Mouse (Mus musculus) gonadal fat pad, adult 2 months (tissue): ENCODE results near the gene Iffo1. TPM values are rescaled to one million over a fixed set of nuclear protein-coding genes. Genes with fewer than 3 reads are reported as not detected.

ENCODE experiments used
- DNase-seq: peaks from one replicate; pipeline ENCODE4 v3.0.0-alpha.2; 2012; ENCODE audit warnings: low read depth
- polyA plus RNA-seq: library from polyadenylated mRNA; depleted of rRNA; stranded (reverse); fragments of >200 nt; gene quantifications from 2 replicates; pipeline ENCODE4 v1.2.3, GENCODE M21; 2012

Gene Iffo1
- polyA plus RNA-seq, 1 experiment = 20.9 TPM

DNA sequence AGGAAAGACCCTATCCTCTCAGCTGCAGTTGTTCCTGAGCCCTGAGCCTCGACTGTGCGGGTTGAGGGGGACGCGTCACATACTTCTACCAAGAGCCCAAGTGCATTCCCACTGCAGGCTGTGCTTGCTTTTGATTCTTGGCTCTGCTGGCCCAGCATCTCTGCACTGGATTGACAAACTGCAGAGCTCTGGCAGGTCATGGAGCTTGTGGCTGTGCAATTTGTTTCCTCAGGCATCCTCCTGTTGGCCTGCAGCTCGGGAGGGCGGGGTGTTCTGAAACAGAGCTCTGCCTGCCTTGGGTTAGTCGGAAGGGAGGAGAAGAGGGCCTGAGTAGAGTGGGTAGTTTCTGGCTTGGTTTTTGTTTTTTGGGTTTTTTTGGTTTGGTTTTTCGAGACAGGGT is 2.6 kb upstream of the Iffo1 start:
- DNase-seq = no peak

DNA sequence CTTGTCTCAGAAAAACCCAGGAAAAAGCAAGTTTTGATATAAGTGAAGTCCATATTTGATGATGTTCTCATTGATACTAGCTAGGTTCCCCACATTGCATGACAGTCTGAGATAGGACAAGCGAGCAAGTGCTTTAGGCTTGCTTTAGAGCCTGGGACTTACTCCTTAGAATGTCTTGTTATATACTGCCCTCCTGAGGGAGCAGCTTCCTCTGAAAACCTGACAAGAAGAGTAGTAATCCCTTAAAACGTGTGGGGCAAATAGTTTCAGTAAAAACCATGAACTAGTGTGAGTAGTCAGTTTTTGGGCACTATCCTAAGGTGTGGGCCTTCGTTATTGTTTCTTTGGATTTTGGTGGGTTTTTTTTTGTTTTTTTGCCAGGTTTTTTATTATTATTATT is 1.9 kb upstream of the Iffo1 start:
- DNase-seq = no peak

DNA sequence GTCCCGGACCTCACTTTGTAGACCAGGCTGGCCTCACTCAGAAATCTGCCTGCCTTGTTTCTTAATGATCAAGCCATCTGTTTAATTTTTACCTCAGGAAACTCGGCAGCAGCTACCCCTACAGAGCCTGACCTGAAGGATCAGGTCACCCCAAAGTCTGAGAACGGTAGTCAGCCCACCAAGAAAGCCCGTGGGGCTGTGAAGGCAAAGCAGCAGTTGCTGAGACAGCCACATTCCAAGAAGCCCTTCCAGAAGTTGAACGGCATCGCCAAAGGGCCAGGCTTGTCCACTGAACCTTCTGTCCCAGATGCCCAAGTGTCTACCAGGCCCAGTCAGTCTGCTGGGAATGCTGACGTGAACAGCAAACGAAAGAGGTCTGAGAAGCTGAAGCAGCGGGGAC is 1.1 kb upstream of the Iffo1 start:
- no peak for DNase-seq

DNA sequence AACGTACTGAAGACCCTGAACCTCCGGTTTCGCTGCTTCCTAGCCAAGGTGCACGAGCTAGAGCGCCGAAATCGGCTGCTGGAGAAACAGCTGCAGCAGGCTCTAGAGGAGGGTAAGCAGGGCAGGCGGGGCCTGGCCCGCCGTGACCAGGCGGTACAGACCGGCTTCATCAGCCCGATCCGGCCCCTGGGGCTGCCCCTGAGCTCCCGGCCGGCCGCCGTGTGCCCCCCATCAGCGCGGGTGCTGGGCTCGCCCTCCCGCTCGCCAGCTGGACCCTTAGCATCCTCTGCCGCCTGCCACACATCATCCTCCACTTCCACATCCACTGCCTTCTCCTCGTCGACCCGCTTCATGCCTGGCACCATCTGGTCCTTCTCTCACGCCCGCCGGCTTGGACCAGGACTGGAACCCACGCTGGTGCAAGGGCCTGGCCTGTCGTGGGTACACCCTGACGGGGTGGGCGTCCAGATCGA is 474 bp downstream of the Iffo1 start:
- no peak for DNase-seq

DNA sequence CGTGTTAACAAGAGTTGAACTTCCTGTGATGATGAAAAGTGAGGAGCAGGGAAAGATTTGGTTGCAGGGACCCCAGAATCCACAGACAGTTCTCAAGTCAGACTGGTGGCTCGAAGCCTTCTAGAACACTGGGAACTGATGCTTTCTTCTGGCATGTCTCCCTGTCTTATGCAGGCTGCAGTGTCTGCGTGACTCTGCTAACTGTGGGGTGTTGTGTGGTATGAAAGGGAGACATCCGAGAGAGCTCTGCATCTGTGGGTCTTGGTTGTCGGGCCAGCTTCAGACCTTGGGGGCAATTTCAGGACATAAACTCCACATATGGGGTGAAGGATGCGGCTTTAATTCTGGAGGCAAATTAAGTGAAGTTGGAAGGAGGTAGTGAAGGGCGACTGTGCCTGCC is 1.1 kb downstream of the Iffo1 start:
- DNase-seq = no peak

DNA sequence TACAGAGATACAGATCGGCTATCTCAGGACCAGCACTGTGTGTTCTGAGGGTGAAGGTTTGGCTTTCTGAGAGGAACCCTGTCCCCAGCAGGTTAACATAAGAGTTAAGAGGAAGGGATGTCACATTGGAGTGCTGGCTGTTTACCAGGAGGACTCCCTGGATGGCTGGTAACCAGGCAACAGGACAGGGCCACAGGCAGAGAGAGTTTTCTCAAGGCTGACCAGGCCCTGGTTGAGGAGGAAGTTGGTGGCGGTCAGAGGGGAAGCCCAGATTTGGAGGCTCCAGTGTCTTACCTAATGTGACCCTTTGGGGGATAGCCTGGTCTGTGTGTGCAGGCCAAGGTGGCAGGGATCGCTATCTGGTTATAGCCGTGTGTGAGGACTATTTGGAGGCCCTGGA is 1.8 kb downstream of the Iffo1 start:
- DNase-seq = no peak

DNA sequence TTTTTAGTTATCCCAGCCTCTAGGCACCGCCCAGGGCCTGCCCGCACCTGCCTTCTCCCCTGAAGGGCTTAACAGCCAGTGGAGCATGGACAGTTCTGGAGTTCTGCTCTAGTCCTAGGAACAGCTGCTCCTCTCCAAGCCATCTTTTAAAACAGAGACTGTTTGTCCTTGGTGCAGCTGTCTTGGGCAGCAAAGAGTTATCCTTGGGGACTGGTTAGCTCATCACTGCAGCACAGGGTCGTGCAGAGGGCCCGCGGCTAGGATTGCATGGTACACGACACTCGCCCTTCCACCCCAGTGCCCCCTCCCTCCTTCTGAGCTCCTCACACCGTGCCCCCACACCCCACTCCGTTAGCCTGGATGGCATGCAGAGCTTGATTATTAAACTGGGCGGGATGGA is 2.3 kb downstream of the Iffo1 start:
- no peak for DNase-seq

DNA sequence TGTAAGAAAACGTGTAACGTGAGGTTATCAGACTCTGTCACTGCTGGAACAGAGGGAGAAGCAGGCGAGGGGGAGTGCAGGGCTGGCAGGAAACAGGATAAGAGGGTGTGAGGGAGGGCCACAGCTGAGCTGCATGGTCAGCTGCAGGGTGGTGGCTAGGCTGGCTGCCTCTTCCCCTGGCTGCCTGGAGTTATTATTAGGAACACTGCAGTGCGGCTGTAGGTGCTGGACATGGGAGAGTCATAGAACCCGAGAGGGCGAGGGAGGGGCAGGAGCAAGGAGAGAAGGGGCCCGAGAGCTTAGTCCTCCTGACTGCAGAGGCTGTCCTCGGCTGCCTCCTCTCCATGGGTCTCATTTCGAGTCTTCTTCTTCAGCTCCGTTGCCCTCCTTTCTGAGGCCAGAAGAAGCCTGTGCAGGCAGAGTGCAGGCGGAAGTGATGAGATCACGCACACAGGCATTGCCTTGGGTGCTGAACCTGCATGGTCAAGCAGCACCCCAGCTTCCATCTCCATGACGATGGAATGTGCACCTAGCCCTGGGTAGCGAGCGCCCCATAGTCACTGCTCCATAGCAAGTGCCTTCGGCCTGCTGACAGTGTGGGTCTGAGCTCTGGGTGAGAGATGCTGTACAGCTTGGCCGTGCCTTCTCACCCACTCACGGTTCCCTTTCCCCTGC is 3.3 kb downstream of the Iffo1 start:
- DNase-seq = no peak

DNA sequence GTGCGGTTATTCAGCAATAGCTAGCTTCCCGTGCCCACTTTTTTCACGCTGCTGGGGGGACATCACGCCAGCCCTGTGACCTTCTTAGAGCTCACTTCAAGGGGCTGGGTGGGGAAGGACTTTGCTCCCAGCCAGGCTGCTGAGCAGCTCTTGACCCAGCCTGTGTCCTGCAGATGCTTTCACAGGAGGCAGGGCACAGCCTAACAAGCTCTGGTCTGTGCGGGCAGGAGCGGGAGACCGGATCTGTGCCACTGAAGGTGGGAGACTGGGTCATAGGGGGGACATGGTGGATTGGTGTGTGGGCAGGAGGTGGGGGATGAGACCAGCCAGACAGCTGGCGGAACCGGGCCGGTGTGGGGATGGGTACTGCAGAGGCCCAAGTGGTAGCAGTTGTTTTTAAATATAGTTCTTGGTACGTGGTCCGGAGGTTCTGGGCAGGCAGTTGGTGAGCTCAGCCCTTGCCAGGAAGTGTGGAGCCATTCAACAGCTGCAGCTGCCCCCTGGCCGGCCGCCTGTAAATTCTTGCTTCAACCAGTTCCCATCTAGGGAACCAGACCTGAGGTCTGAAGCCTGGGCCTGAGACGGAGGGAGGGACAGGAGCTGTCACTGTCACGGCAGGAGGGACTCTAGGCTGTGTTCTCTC is 4.0 kb downstream of the Iffo1 start:
- DNase-seq = no peak

DNA sequence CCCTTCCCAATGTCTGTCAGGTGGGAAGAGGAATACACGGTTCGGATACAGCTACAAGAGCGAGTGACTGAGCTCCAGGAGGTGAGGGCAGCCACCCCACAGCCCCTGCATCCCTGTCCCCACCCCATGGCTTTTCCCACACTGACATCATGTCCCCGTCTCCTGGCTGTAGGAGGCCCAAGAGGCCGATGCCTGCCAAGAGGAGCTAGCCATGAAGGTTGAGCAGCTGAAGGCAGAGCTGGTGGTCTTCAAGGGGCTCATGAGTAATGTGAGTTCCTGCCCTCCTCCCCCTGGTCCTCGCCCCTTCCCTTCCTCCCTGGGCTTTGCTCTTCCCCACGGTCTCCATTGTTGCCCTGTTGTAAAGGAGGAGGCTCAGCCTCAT is 4.5 kb downstream of the Iffo1 start:
- DNase-seq = no peak

DNA sequence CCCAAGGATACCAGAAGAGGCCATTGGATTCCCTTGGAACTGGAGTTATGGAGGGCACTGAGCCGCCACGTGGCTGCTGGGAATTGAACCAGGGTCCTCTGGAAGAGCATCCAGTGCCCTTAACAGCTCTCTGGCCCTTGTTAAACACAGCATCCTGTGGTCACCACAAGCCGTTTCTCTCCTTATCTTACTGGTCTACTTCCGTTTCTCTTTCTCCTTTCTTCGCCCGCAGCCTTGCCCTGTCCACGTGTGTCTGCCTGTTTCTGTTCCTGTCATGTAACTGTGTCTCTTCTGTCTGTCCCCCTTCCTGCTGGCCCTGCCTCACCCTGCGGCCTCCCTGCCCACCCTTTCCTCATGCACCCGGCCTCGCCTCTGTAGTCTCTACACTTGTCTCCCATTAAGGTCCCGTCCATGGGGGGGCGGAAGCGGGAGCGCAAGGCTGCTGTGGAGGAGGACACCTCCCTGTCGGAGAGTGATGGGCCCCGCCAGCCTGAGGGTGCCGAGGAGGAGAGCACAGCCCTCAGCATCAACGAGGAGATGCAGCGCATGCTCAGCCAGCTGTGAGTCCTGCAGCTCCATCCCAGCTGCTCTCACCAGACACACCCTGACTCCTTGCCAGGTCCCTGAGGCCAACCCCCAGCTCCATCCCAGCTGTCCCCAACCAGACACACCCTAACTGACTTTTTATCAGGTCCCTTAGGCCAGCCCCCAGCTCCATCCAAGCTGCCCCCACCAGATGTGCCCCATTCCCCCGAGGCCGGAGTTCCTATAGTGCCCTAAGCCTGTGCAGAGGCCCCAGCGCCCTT is 7.4 kb downstream of the Iffo1 start:
- DNase-seq = no peak

DNA sequence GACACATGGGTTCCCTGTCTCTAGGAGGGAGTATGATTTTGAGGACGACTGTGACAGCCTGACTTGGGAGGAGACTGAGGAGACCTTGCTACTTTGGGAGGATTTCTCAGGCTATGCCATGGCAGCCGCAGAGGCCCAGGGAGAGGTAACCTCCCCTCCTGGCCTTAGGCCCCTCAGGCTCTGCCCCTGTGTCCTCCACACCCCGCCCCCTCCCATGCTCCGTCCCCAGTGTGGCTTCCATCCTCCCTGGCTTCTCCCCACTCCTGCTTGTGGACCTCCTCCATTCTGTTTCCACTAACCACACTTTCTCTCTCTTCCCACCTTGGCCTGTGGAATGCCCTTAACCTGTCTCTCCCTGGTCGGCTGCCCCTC is 8.0 kb downstream of the Iffo1 start:
- no peak for DNase-seq

DNA sequence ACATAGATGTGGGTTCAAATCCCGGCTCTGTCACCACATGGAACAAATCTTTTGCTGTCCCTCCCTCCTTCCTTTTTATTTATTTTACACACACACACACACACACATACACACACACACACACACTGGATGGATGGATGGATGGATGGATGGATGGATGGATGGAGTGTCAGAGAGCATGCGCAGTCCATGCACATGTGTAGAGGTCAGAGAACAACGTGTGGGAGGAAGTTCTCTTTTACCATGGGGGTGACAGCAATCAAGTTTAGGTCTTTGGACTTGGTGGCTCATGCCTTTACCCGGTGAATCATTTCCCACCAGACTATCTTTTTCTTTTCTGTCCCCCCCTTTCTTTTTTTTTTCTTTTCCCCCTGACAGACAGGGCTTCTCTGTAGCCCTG is 8.6 kb downstream of the Iffo1 start:
- no peak for DNase-seq

DNA sequence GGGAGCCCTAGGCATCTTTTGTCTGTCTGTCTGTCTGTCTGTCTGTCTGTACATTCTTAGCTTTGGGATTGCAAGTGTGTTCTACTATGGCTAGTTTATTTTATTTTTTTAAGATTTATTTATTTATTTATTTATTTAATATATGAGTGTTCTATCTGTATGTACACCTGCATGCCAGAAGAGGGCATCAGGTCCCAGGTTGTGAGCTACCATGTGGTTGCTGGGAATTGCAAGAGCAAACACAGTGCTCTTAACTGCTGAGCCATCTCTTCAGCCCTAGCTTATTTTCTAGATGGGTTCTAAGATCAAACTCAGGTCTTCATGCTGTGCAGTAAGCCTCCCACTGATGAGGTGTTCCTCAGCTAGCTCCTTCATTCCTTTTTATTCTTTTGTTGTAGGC is 9.5 kb downstream of the Iffo1 start:
- no peak for DNase-seq

DNA sequence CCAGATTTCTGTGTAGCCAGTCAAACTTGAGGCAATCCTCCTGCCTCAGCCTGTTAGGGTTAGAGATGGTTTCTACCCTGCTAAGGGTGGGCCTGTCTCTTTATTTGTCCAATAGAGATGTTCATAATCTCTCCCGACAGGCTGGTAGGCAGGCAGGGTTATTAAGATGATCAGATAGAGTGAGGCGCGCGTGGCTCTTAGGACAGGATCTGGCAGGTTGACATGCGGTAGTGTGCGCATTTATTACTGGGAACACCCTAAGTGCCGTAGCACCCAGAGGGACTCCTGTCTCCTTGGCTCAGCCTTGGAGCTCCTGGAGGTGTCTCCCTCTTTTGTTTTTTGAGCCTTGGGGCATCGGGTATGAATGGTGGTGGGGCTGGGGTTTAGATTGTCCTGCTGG is 10.2 kb downstream of the Iffo1 start:
- DNase-seq = no peak

DNA sequence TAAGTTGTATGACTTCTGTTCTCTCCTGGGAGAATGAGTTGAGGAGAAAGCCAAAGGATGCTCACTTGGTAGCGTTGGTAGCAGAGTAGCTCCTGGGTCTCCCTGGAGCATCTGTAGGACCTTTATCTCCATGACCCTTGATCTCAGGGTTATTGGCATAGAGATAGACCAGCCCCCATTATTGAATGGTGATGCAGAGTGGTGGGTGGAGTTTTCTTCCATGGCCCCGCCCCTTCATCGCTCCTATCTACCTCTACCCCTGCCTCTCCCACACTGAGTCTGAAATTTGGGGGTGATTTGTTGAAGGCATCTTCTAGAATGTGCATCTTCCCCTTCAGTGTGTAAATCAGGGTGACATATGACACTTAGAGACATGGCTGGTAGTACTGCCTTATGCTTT is 11.4 kb downstream of the Iffo1 start:
- no peak for DNase-seq

DNA sequence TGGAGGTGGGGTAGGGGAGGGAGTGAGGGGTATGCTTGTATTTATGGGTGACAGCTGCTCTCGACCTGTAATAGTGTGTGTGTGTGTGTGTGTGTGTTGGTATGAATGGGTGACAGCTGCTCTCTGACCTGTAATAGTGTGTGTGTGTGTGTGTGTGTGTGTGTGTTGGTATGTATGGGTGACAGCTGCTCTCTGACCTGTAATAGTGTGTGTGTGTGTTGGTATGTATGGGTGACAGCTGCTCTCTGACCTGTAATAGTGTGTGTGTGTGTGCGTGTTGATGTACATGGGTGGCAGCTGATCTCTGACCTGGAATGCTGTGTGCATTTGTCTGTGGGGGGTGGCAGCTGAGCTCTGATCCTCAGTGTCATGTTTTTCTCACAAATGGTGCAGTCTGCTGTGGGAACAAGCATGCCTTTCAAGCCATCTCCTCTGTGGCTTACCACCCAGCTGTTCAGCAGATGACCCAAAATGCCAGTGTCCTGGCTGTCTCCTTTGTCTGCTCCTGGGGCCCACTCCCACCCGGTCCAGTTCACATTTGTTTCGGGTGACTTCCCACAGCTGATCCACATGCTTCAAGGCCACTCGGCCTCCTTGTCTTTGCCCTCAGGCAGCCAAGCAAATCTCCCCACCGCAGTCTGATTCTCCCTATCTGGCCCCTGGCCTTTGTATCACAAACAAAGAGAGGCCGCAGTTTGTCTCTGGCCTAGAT is 12.0 kb downstream of the Iffo1 start:
- DNase-seq = no peak

DNA sequence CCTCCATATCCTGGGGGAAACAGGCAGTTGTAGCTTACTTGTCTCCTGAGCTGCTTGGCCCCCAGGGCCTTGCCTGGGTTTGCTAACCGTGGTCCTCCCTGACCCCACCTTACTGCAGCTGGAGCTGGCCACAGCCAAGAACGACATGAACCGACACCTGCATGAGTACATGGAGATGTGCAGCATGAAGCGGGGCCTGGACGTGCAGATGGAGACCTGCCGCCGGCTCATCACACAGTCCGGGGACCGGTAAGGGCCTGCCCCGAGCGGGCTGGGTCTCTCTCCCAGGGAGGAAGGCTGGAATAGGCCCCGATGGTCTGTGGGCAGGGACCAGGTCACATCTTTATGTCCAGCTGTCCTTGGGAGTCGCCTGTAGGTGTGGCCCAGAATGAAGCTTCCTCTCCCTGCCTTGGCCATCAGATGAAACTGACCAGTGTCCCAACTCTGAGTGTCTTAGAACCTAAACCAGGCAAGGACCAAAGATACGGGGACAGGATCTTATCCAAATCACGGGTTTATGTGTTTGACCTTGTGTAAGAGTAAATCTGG is 14.0 kb downstream of the Iffo1 start:
- no peak for DNase-seq

DNA sequence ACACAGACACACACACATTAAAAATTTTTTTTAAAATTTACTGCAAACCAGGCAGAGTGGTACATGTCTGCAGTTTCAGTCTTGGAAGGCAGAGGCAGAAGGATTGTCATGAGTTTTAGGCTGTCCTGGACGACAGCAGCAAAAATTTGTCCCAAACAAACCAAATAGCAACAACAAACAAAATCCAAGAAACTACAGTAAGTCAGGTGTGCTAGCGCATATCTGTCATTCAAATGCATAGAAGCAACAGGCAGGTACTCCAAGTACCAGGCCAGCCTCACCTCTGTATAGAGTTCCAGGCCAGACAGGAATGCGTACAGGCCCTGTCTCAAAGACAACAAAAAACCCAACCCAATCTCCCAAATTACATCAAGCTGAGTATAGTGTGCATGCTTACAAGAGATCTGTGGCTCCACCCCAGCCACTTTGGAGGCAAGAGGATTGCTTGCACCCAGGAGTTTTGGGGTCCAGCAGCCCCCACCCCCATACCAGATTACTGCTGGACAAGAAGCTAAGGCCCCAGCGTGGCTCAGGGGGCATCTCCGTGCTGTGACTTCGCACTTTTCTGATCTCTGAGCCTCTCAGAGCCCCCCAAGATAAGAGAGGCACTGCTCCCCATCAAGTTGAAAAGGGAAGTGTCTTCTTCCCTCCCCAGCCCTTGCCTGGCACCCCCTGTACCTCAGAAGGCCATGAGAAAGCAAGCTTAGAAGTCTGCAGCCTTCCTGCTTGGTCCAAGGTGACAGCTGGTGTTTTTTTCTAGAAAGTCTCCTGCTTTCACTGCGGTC is 14.9 kb downstream of the Iffo1 start:
- no peak for DNase-seq

DNA sequence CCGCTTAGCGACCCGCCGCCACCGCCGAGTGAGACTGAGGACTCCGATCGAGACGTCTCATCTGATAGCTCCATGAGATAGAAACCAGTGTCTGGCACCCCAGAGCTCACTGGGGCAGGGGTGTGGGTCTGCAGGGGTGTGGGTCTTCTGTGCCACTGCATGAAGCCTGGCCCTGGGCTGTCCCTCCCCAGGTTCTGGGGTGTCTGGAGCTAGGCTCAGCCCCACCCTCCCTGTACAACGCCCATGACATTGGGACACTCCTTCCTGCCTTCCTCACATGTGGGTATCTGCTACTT is 15.5 kb downstream of the Iffo1 start:
- no peak for DNase-seq
